Mouse (Mus musculus) forebrain, embryonic 16.5 days (tissue): Measurements from ENCODE around the gene Ell. TPM values are rescaled to one million over a fixed set of nuclear protein-coding genes. Genes with fewer than 3 reads are reported as not detected.

Experiments
- ATAC-seq: fragments of 200-750 bp; cut with Nextera tagmentation; 2 replicates; pipeline ENCODE4 v1.8.0; 2017; ENCODE audit warnings: mild to moderate bottlenecking, moderate library complexity
- H3K27ac ChIP-seq: fragments of 300-500 bp; sonication (generic); 2 replicates; pipeline ENCODE4 v1.5.1; 2014; ENCODE audit warnings: low read length, control low read depth
- H3K27me3 ChIP-seq: fragments of 300-500 bp; sonication (generic); replicated peaks from 2 replicates; pipeline ENCODE4 v1.6.1; 2014; ENCODE audit warnings: low read length; ENCODE audit not compliant: control insufficient read depth, insufficient read depth
- H3K36me3 ChIP-seq: fragments of 300-500 bp; sonication (generic); 2 replicates; pipeline ENCODE4 v1.6.1; 2014; ENCODE audit not compliant: control insufficient read depth, insufficient read depth
- H3K4me1 ChIP-seq: fragments of 300-500 bp; sonication (generic); replicated peaks from 2 replicates; pipeline ENCODE4 v1.6.1; 2014; ENCODE audit warnings: low read length; ENCODE audit not compliant: control insufficient read depth, insufficient read depth
- H3K4me2 ChIP-seq: fragments of 300-500 bp; sonication (generic); 2 replicates; pipeline ENCODE4 v1.6.1; 2014; ENCODE audit warnings: mild to moderate bottlenecking, low read length, control low read depth
- H3K4me3 ChIP-seq: fragments of 300-500 bp; sonication (generic); replicated peaks from 2 replicates; pipeline ENCODE4 v1.5.1; 2014; ENCODE audit warnings: mild to moderate bottlenecking, low read length, control low read depth
- H3K9ac ChIP-seq: fragments of 300-500 bp; sonication (generic); replicated peaks from 2 replicates; pipeline ENCODE4 v1.6.1; 2014; ENCODE audit warnings: low read depth, low read length, control low read depth
- H3K9me3 ChIP-seq: fragments of 300-500 bp; sonication (generic); 2 replicates; pipeline ENCODE4 v1.6.1; 2016; ENCODE audit warnings: low read length; ENCODE audit not compliant: control insufficient read depth
- WGBS: fragments of 180-500 bp; shearing (Covaris S2); extraction: QIAGEN DNeasy Blood & Tissue Kit; methylation state at CpG from one replicate; pipeline ENCODE4 v1.1.7; 2014; 5-methylcytosine and 5-hydroxymethylcytosine counted together
- polyA plus RNA-seq: library from polyadenylated mRNA; unstranded; fragments of >200 nt; fragmentation: Nextera tagmentation; extraction: Ambion mirVana; gene quantifications from 2 replicates; pipeline ENCODE4 v1.2.1, GENCODE M21; 2015

The Ell gene
- polyA plus RNA-seq, 1 experiment from 2014 or later = 18.9 TPM

- Histone ChIP-seq H3K9me3 (no peaks in the 10 kb centered on the region), H3K27me3 (no peaks in the 10 kb centered on the region), H3K4me1 (peaks cover 56% of the 10 kb centered on the region), H3K36me3 (no peaks in the 10 kb centered on the region; the same call in 1 of the 2 replicates), H3K4me2 (peak overlapping the region; percentile 87), H3K4me3 (peak overlapping the region; percentile 53), H3K27ac (no peak overlapping the region), H3K9ac (peak overlapping the region; percentile 54)
- WGBS = 10% methylated on average over 62 of the region's 68 CpGs
- ATAC-seq = no peak
Observed at GRCm38 (mm10) chr8:70597417-70598272, 58.4 kb downstream of the Ell start.

DNA sequence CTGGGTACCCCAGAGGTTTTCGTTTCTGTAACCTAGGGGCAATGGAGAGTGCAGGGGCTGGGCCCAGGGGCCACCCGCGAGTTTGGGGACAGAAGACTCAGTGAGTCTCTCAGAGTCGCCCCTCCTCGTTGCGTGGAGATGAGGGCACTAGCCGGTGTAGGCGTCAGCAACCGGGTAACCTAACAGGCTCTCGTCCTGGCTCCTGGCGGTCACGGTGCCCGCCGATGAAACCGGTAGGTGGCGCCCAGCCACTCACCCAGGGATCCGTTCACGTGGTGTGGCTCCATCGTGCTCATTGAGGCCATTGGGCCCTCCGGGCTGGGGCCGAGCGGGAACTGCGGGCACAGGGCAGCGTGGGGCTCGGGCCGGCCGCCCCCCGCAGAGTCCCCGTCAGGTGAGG, 59.0 kb downstream of the Ell start:
- no peaks in the 10 kb centered on the region for H3K27me3 ChIP-seq
- H3K27ac ChIP-seq = no peak overlapping the region
- peak overlapping the region; percentile 87 for H3K4me2 ChIP-seq
- peaks cover 56% of the 10 kb centered on the region for H3K4me1 ChIP-seq
- WGBS = under 1% methylated on average over 29 of the region's 29 CpGs
- peak; percentile 49 for ATAC-seq
- H3K4me3 ChIP-seq = peak overlapping the region; percentile 53
- no peaks in the 10 kb centered on the region for H3K9me3 ChIP-seq
- no peaks in the 10 kb centered on the region; the same call in 1 of the 2 replicates for H3K36me3 ChIP-seq
- peak overlapping the region; percentile 54 for H3K9ac ChIP-seq

GRCm38 (mm10) chr8:70598722-70599121, 59.5 kb downstream of the Ell start:
- peak overlapping the region; percentile 54 for H3K9ac ChIP-seq
- peaks cover 52% of the 10 kb centered on the region for H3K4me1 ChIP-seq
- H3K4me3 ChIP-seq = peak overlapping the region; percentile 53
- no peak overlapping the region for H3K27ac ChIP-seq
- peak overlapping the region; percentile 87 for H3K4me2 ChIP-seq
- WGBS = 14% methylated on average over 10 of the region's 10 CpGs
- H3K9me3 ChIP-seq = no peaks in the 10 kb centered on the region
- ATAC-seq = peak; percentile 1; the same call in 1 of the 2 replicates
- no peaks in the 10 kb centered on the region for H3K27me3 ChIP-seq
- H3K36me3 ChIP-seq = no peaks in the 10 kb centered on the region; the same call in 1 of the 2 replicates

DNA sequence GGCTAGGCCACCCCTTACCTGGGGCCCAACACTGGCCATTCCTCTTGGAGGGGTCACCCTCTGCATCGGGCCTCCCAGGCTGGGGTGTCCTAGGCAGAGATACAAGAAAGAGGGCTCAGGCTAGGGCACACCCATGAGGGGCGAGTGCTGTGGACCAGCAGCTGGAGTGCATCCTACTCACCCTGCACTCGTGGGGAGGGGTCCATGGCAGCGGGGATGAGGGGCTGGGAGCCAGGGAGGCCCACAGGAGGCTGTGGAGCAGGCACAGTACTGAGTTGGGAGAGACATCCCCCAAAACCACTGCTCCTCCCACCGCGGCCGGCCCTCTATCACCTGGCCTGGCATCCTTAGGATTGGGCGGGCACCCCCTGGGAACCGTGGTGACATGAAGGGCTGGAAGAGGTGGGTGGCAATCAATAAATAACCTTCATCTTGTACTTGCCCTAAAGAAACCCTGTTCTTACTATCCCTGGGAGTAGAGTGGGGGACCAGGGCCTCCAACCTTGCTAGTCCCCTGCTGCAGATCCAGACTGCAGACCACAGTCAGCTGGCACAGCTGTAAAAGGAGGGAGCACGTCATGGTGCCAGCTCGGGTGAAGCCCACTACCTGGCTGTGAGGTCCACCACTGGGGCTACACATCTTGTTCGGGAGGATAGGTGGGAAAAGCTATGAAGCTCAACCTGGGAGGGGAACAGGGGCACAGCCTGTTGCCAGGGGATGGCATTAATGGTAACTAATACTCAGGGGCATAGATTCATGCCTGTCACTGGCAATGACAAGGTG, 60.4 kb downstream of the Ell start:
- Histone ChIP-seq H3K27me3 (no peaks in the 10 kb centered on the region), H3K9ac (no peak overlapping the region), H3K27ac (no peak overlapping the region), H3K4me2 (no peak overlapping the region), H3K4me3 (no peak overlapping the region), H3K36me3 (no peaks in the 10 kb centered on the region; the same call in 1 of the 2 replicates), H3K9me3 (no peaks in the 10 kb centered on the region), H3K4me1 (peaks cover 48% of the 10 kb centered on the region)
- WGBS = 86% methylated on average over 12 of the region's 12 CpGs
- no peak for ATAC-seq

DNA sequence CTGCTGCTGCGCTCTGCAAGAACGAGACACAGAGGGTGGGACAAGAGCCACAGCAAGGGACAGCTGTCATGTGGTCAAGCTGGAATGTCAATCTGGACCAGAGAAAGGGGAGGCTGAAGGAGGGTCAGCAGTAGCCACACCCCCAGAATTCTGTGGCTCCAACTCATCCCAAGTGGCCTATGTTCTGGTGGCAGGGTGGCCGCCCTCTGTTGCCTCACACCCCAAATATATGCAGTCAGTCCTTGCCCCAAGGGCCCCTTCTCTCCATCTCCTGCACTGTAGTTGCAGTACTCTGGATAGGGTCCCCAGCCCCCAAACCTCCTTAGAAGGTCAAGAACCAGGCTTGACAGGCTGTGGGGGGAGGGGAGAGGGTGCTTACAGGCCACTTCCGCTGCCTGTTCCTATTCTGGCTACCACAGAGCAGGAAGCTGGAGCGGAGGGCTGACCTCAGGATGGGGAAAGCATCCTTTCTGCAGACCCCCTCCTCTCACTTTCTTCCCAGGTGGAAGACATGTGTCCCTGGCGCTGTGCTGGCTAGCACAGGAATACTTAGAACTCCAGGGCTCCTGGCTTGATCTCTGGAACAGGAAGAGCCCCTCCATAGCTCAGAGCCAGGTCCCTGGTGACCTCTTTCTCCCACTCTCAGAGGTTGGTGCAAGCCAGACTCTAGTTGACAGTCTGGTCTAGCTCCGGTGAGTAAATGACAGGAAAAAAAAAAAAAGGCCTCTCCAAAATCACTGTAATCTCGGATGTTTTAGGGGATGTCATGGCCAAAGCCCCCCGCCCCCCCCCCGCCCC, 61.4 kb downstream of the Ell start:
- peak overlapping the region; percentile 15 for H3K4me3 ChIP-seq
- peak overlapping the region; percentile 71 for H3K27ac ChIP-seq
- H3K9me3 ChIP-seq = no peaks in the 10 kb centered on the region
- no peak for ATAC-seq
- peak overlapping the region; percentile 37 for H3K9ac ChIP-seq
- H3K36me3 ChIP-seq = no peaks in the 10 kb centered on the region; the same call in 1 of the 2 replicates
- peak overlapping the region; percentile 53 for H3K4me2 ChIP-seq
- H3K4me1 ChIP-seq = peaks cover 38% of the 10 kb centered on the region
- WGBS = 29% methylated on average over 9 of the region's 10 CpGs
- H3K27me3 ChIP-seq = no peaks in the 10 kb centered on the region

GRCm38 (mm10) chr8:70601271-70601649, 62.0 kb downstream of the Ell start:
- H3K27me3 ChIP-seq = no peaks in the 10 kb centered on the region
- under 1% methylated on average over 26 of the region's 26 CpGs for WGBS
- no peaks in the 10 kb centered on the region for H3K9me3 ChIP-seq
- peak overlapping the region; percentile 71 for H3K27ac ChIP-seq
- ATAC-seq = peak; percentile 55
- H3K4me2 ChIP-seq = peak overlapping the region; percentile 53
- peak overlapping the region; percentile 37 for H3K9ac ChIP-seq
- peaks cover 40% of the 10 kb centered on the region for H3K4me1 ChIP-seq
- no peaks in the 10 kb centered on the region; the same call in 1 of the 2 replicates for H3K36me3 ChIP-seq
- peak overlapping the region; percentile 15 for H3K4me3 ChIP-seq

- ATAC-seq = no peak
- Histone ChIP-seq H3K36me3 (no peaks in the 10 kb centered on the region; the same call in 1 of the 2 replicates), H3K4me2 (no peak overlapping the region), H3K4me1 (peaks cover 43% of the 10 kb centered on the region), H3K9me3 (no peaks in the 10 kb centered on the region), H3K27me3 (no peaks in the 10 kb centered on the region), H3K9ac (no peak overlapping the region), H3K4me3 (no peak overlapping the region), H3K27ac (no peak overlapping the region)
- 92% methylated on average over 13 of the region's 13 CpGs for WGBS
Observed at GRCm38 (mm10) chr8:70602139-70602811, 63.0 kb downstream of the Ell start.

DNA sequence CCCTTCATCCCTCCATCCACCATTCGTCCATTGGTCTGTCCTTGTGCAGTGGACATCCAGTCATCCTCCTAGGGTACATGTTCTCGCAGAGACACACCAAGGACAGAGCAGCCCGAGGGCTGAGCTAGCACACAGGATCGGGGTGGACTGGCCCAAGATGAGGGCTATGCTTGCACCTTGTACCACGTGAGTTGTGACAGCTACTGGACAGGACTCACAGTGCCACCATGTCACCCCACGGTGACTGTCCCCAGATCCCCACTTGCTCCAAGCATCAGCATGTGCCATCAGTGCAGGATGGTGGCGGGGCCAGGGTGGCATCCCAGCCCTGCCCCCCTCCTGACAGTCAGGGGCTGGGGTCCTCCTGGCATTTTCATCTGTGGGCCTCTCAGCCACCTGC, 65.3 kb downstream of the Ell start:
- no peak overlapping the region for H3K9ac ChIP-seq
- no peaks in the 10 kb centered on the region for H3K9me3 ChIP-seq
- no peak overlapping the region for H3K4me3 ChIP-seq
- no peak overlapping the region for H3K27ac ChIP-seq
- H3K27me3 ChIP-seq = peaks cover 5% of the 10 kb centered on the region; the same call in 1 of the 2 replicates
- ATAC-seq = no peak
- WGBS = 86% methylated on average over 7 of the region's 7 CpGs
- H3K4me2 ChIP-seq = no peak overlapping the region
- no peaks in the 10 kb centered on the region; the same call in 1 of the 2 replicates for H3K36me3 ChIP-seq
- peaks cover 45% of the 10 kb centered on the region for H3K4me1 ChIP-seq
